Mouse (Mus musculus): ENCODE results near the gene Pglyrp3. TPM values are rescaled to one million over a fixed set of nuclear protein-coding genes. Genes with fewer than 3 reads are reported as not detected.
"Not testable (repeated sequence)": the region's sequence is repeated elsewhere in the genome, so short reads cannot be mapped to it uniquely, and the experiment has no call there.

The Pglyrp3 gene
- polyA plus RNA-seq (2015; fragmentation: Nextera tagmentation; extraction: Ambion mirVana), result 3.0 and 4.2 TPM in 2 replicates

GRCm38 (mm10) chr3:92014283-92014682 is at the start of gene Pglyrp3:
Gene Pglyrp3, plus strand, starts transcription at chr3:92014583.
- Histone ChIP-seq H3K4me1 (no peaks in the 10 kb centered on the region), H3K27me3 (no peaks in the 10 kb centered on the region), H3K27ac (replicated peaks) (no peak within 1 kb of the TSS), H3K4me2 (replicated peaks) (no peak within 1 kb of the TSS), H3K4me3 (replicated peaks) (no peak within 1 kb of the TSS), H3K36me3 (no peaks in the 10 kb centered on the region), H3K9ac (no peak within 1 kb of the TSS), H3K9me3 (replicated peaks) (no peaks in the 10 kb centered on the region)
- WGBS, result 60% methylated on average over 1 of the region's 1 CpGs
- ATAC-seq (ENCODE audit: insufficient number of reproducible peaks, low FRiP score, low TSS enrichment, low read depth), result no peak

- Histone ChIP-seq H3K27me3 (no peaks in the 10 kb centered on the region), H3K9ac (no peak overlapping the region), H3K4me2 (replicated peaks) (no peak overlapping the region), H3K27ac (replicated peaks) (no peak overlapping the region), H3K9me3 (replicated peaks) (no peaks in the 10 kb centered on the region), H3K4me1 (no peaks in the 10 kb centered on the region), H3K36me3 (no peaks in the 10 kb centered on the region), H3K4me3 (replicated peaks) (no peak overlapping the region)
- 78% methylated on average over 1 of the region's 1 CpGs for WGBS
- ATAC-seq (ENCODE audit: insufficient number of reproducible peaks, low FRiP score, low TSS enrichment, low read depth), result no peak
Observed at GRCm38 (mm10) chr3:92011001-92011400, 3.4 kb upstream of the Pglyrp3 start.

GRCm38 (mm10) chr3:92024541-92024940 is 10.2 kb downstream of the Pglyrp3 start:
- not testable (repeated sequence) for H3K9ac ChIP-seq; H3K27ac ChIP-seq (replicated peaks); H3K36me3 ChIP-seq; H3K27me3 ChIP-seq; H3K9me3 ChIP-seq (replicated peaks); H3K4me3 ChIP-seq (replicated peaks); H3K4me1 ChIP-seq; ATAC-seq (ENCODE audit: insufficient number of reproducible peaks, low FRiP score, low TSS enrichment, low read depth); H3K4me2 ChIP-seq (replicated peaks)
- WGBS, result 56% methylated on average over 24 of the region's 24 CpGs

GRCm38 (mm10) chr3:92033203-92033602 is 18.8 kb downstream of the Pglyrp3 start:
- 39% methylated on average over 2 of the region's 2 CpGs for WGBS
- no peaks in the 10 kb centered on the region for H3K9me3 ChIP-seq (replicated peaks)
- no peak overlapping the region for H3K9ac ChIP-seq
- no peaks in the 10 kb centered on the region for H3K4me1 ChIP-seq
- H3K4me2 ChIP-seq (replicated peaks), result no peak overlapping the region
- no peak for ATAC-seq (ENCODE audit: insufficient number of reproducible peaks, low FRiP score, low TSS enrichment, low read depth)
- peak overlapping the region; percentile 22; the same call in 1 of the 2 replicates for H3K27ac ChIP-seq (replicated peaks)
- H3K36me3 ChIP-seq, result no peaks in the 10 kb centered on the region
- no peak overlapping the region for H3K4me3 ChIP-seq (replicated peaks)
- no peaks in the 10 kb centered on the region for H3K27me3 ChIP-seq

GRCm38 (mm10) chr3:92033892-92034291 is 19.5 kb downstream of the Pglyrp3 start:
- H3K27ac ChIP-seq (replicated peaks), result peak overlapping the region; percentile 68; the same call in 1 of the 2 replicates
- no peak for ATAC-seq (ENCODE audit: insufficient number of reproducible peaks, low FRiP score, low TSS enrichment, low read depth)
- H3K4me3 ChIP-seq (replicated peaks), result no peak overlapping the region
- no peak overlapping the region for H3K4me2 ChIP-seq (replicated peaks)
- H3K9ac ChIP-seq, result no peak overlapping the region
- WGBS, result 46% methylated on average over 1 of the region's 1 CpGs
- H3K36me3 ChIP-seq, result no peaks in the 10 kb centered on the region
- no peaks in the 10 kb centered on the region for H3K9me3 ChIP-seq (replicated peaks)
- no peaks in the 10 kb centered on the region for H3K27me3 ChIP-seq
- H3K4me1 ChIP-seq, result no peaks in the 10 kb centered on the region

GRCm38 (mm10) chr3:92050382-92051054 is 36.1 kb downstream of the Pglyrp3 start:
- no peaks in the 10 kb centered on the region for H3K36me3 ChIP-seq
- H3K4me2 ChIP-seq (replicated peaks), result no peak overlapping the region
- no peak for ATAC-seq (ENCODE audit: insufficient number of reproducible peaks, low FRiP score, low TSS enrichment, low read depth)
- no peaks in the 10 kb centered on the region for H3K4me1 ChIP-seq
- H3K4me3 ChIP-seq (replicated peaks), result no peak overlapping the region
- H3K9ac ChIP-seq, result no peak overlapping the region
- no peaks in the 10 kb centered on the region for H3K9me3 ChIP-seq (replicated peaks)
- no peaks in the 10 kb centered on the region for H3K27me3 ChIP-seq
- 54% methylated on average over 6 of the region's 6 CpGs for WGBS
- no peak overlapping the region for H3K27ac ChIP-seq (replicated peaks)

- WGBS, result under 1% methylated on average over 79 of the region's 82 CpGs
- H3K4me2 ChIP-seq (replicated peaks), result peak overlapping the region; percentile 98
- ATAC-seq (ENCODE audit: insufficient number of reproducible peaks, low FRiP score, low TSS enrichment, low read depth), result peak; percentile 78
- H3K36me3 ChIP-seq, result no peaks in the 10 kb centered on the region
- H3K4me3 ChIP-seq (replicated peaks), result peak overlapping the region; percentile 70
- peaks cover 34% of the 10 kb centered on the region for H3K27me3 ChIP-seq
- H3K9me3 ChIP-seq (replicated peaks), result no peaks in the 10 kb centered on the region
- peak overlapping the region; percentile 40 for H3K9ac ChIP-seq
- H3K27ac ChIP-seq (replicated peaks), result 0 out of 2 replicates have a peak overlapping the region, but pooled peaks have one; percentile 6
- H3K4me1 ChIP-seq, result 0 out of 2 replicates have a peak, but pooled peaks cover 3% of the 10 kb centered on the region
Observed at GRCm38 (mm10) chr3:92080462-92081284, 66.3 kb downstream of the Pglyrp3 start.

Small RNA genes lying within 50 kb of the gene (microRNA-seq; reads per million reads assigned to microRNA genes)
- gene Gm23697 (ENCODE audit: borderline number of aligned reads), result not detected
- gene Gm25145 (ENCODE audit: borderline number of aligned reads), result not detected

Other genes starting within 250 kb of the Pglyrp3 start
- 189 and 226 TPM in 2 replicates for gene Lor, start 68.6 kb downstream of the Pglyrp3 start, polyA plus RNA-seq (2015; fragmentation: Nextera tagmentation; extraction: Ambion mirVana)
- 44.2 and 62.6 TPM in 2 replicates for gene Prr9, start 109.4 kb downstream of the Pglyrp3 start, polyA plus RNA-seq (2015; fragmentation: Nextera tagmentation; extraction: Ambion mirVana)
- gene Lelp1, start 128.2 kb downstream of the Pglyrp3 start, polyA plus RNA-seq (2015; fragmentation: Nextera tagmentation; extraction: Ambion mirVana), result not detected in 2 replicates
- 0.12 TPM in 1 of 2 replicates, not detected in the other for gene Sprr2a1, start 201.2 kb downstream of the Pglyrp3 start, polyA plus RNA-seq (2015; fragmentation: Nextera tagmentation; extraction: Ambion mirVana)
- gene Sprr2a2, start 201.3 kb downstream of the Pglyrp3 start, polyA plus RNA-seq (2015; fragmentation: Nextera tagmentation; extraction: Ambion mirVana), result 2.5 and 6.2 TPM in 2 replicates